Mouse (Mus musculus) MN1 (cell line): Measurements from ENCODE around the gene Tsen2.

Source experiments
- DNase-seq: peaks from one replicate; pipeline ENCODE4 v3.0.0-alpha.2; 2016; ENCODE audit warnings: low spot score

Tsen2 gene

DNA sequence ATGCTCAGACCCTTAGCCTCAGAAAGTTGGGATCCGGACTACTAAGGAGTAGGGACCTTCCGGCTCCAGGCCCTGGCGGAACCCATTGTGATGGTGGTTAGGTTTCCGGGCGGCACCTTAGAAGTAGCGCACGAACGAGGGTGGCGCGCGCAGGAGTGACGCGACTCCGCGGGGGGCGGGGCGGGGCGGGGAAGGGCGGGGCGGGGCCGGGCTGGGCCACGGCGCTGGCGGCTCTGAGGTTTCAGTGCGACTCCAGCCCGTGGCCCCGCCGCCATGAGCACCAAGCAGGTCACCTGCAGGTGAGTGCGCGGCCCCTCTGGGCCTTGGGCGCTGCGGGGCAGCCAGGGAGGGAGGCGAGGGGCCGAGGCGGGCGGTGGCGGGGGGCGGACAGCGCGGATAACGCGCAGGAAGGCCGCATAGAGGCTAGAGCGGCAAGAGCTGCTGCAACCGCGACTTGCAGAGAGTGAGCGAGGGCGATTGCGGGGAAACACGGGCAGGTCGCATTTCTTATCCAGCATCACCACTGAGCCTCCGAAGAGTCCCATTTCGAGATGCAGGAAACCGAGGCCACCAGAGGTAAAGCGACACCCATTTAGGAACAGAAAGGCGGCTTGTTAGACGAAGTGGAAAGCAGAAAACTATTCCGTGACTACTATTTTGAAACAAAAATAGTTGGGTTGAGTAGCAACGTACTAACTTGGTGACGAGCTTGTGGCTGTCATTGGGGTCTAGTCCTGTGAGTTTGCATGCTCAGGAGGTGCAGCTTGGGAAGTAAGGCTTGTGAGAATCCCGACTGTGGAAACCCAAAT lies 57.5 kb downstream of the Tsen2 start, which contains the start of gene Mkrn2:
Gene Mkrn2 (plus strand): TSS at position 188 of the 809 bp plus-strand sequence.
- peak; percentile 90 for DNase-seq

DNA sequence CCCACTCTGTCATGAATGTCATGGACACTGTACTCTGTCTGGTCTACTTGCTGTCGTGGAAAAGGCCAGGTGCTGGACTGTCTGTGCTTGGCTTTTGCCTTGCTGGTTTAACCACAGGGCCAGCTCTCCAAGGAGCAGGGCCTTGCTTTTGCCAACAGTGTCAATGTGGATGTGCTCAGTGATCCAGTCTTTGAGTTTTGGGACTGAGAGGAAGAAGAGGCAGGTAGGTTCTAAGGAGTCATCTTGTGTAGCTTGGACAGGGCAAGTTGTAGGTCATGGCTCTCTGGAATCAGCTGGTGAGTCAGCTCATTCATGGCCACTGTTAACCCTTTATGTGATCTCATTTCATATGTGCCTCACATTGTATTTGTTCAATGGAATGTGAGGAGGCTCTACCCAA lies 62.0 kb downstream of the Tsen2 start:
- DNase-seq: no peak

DNA sequence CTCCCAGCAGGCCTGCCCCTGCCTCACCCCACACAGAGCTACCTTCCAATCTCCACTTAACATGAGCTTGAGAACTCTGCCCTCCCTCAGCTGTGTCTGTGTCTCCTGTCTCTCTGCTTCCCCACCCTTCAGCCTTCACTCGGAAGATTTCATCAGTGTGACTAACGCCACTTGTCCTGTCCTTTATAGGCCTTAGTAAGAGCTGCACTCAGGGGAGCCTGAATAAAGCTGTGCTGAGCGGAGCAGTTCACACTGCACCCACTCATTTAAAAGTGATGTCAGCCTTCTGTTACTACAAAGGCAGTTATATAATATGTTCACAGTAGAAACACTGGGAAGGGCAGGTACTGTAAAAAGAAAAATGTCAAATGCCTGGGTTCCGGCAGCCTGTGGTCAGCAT lies 63.0 kb downstream of the Tsen2 start:
- peak; percentile 37 for DNase-seq

DNA sequence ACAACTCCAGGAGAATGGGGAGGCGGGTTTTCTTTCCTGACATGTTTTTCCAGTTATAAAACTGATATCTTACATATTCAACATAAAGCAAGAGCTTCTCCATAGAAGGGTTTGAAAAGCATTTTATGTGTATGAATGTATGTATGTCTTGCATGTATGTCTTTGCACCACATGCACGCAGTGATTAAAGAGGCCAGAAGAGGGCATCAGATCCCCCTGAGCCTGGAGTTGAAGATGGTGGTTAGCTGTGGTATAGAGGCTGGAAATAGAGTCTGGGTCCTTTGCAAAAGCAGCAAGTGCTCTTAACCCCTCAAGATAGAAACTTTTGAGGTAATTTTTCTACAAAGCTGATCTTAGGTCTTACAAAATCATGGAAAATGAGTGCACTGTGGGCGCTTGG lies 64.7 kb downstream of the Tsen2 start:
- DNase-seq: no peak

DNA sequence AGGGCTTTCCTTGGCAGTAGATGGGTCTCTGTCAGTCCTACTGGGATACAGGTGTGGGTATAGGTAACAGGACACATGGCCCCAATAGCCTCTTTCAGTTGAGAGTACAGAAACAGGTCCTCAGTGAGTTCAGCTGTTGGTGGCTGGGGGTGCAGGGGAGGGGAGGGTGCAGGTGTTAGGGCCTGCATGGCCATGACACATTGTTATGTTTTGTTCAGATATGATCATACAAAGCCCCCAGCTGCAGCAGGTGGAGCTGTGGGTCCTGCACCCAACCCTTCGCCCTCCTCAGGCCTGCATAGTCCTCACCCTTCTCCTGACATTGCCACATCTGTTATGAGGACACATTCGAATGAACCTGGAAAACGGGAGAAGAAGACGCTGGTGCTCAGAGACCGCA lies 65.8 kb downstream of the Tsen2 start:
- DNase-seq: no peak

DNA sequence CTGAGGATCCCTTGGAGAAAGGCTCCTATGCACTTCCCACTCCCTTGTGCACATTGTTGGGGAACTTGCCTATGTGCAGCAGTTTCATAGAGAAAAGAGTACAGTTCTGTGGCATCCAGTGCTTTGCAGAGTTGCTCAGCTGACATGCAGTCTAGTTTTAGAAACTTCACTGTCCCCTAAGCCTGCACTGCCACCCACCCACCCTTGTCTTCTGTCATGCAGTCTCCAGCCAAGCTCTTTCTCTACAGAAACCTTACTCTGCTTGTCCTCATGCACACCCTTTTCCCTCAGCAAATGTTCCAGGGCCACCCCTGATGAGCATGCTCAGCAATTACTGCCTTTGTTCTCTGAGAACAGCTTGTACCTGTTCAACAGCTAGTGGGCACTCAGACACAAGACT lies 69.3 kb downstream of the Tsen2 start:
- DNase-seq: no peak

DNA sequence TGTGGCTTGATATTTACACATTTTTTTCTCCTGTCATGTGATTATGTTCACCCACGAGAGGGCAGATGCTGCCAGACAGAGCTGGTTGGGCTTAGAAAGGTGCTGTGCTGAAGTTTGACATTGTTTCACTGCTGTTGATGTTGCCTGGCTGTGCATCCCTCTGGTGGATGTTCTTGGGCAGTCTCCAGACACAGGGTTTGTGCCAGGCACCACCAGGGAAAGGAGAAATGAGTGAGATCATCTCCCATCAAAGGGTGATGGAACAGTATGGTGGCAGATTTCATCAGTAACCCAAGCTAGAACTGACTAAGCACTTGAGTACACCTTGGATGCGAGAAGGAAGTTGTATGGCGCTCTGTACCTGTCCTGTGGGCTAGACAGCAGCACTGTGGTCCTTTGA lies 71.5 kb downstream of the Tsen2 start:
- DNase-seq: peak; percentile 36

DNA sequence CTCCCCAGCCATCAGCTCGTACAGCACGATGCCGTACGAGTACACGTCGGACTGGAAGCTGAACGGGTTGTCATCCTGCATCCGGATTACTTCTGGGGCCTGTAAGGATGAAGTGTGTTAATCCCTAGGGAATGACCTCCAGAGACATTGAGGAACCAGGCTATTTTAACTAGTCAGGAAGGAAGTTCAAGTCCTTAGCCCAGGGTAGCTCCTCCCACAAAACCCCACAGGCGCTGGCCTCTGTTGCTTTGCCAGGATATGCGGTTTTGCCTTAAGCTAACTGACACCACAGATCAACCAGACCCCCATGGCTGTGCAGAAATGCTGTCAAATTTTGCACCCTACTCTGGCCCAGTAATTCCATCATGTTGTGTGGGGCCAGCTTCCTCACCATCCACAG lies 75.4 kb downstream of the Tsen2 start:
- no peak for DNase-seq

DNA sequence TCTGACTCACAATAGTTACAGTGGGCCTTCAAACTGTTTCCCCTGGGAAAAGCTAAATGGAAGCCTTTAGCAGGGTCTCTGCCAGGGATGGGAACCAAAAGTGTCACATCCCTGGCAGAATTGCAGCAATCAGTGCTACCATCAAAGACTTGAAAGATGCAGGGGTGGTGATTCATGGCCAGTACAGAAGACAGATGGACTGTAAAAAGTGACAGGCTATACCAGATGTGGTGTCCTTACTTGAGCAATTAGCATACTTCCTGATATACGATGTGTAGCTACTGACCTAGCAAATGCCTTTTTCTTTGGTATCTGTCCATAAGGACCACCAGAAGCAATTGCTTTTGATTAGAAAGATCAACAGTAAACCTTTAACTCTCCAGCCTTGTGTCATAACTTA lies 76.5 kb downstream of the Tsen2 start:
- DNase-seq: peak; percentile 55

DNA sequence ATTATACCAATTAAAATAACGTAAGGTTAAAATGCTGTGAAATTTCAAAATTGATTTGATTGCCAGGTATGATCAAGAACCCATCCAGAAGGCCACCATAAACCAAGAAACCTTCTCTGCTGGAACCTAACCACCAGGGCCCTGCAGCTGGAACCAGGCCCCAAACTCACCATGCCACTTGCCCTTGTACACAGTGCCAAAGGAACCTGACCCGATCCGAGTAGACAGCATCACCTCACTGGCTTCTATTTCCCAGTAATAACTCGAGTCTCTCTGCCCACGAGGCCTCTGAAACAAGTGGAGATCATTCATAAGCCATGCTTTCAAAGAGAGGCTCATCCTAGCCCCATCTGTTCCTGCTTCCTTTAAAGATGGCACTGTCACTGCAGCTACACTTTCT lies 81.7 kb downstream of the Tsen2 start:
- no peak for DNase-seq
